Mouse (Mus musculus) liver, embryonic 16.5 days (tissue): ENCODE results near the gene Gpr162. TPM values are rescaled to one million over a fixed set of nuclear protein-coding genes. Genes with fewer than 3 reads are reported as not detected.
"Not testable (repeated sequence)": the region's sequence is repeated elsewhere in the genome, so short reads cannot be mapped to it uniquely, and the experiment has no call there.

ENCODE experiments used
- ATAC-seq: fragments of 200-750 bp; cut with Nextera tagmentation; 2 replicates; pipeline ENCODE4 v1.8.0; 2017; ENCODE audit warnings: low read depth, mild to moderate bottlenecking, moderate number of reproducible peaks, moderate library complexity
- H3K27ac ChIP-seq: fragments of 300-500 bp; sonication (generic); 2 replicates; pipeline ENCODE4 v1.5.1; 2014; ENCODE audit warnings: mild to moderate bottlenecking, low read length
- H3K27me3 ChIP-seq: fragments of 300-500 bp; sonication (generic); 2 replicates; pipeline ENCODE4 v1.6.1; 2014; ENCODE audit warnings: low read depth, low read length, mixed read lengths; ENCODE audit not compliant: control insufficient read depth, insufficient read depth
- H3K36me3 ChIP-seq: fragments of 300-500 bp; sonication (generic); 2 replicates; pipeline ENCODE4 v1.6.1; 2014; ENCODE audit warnings: mild to moderate bottlenecking; ENCODE audit not compliant: control insufficient read depth, insufficient read depth
- H3K4me1 ChIP-seq: fragments of 300-500 bp; sonication (generic); 2 replicates; pipeline ENCODE4 v1.6.1; 2014; ENCODE audit warnings: low read depth, low read length, mixed read lengths; ENCODE audit not compliant: control insufficient read depth
- H3K4me2 ChIP-seq: fragments of 300-500 bp; sonication (generic); 2 replicates; pipeline ENCODE4 v1.6.1; 2014; ENCODE audit warnings: low read depth, low read length, mixed read lengths
- H3K4me3 ChIP-seq: fragments of 300-500 bp; sonication (generic); 2 replicates; pipeline ENCODE4 v1.5.1; 2014; ENCODE audit warnings: low read depth, mild to moderate bottlenecking, low read length
- H3K9ac ChIP-seq: fragments of 300-500 bp; sonication (generic); 2 replicates; pipeline ENCODE4 v1.6.1; 2014; ENCODE audit warnings: low read depth, low read length
- H3K9me3 ChIP-seq: fragments of 300-500 bp; sonication (generic); replicated peaks from 2 replicates; pipeline ENCODE4 v1.6.1; 2016; ENCODE audit warnings: low read length; ENCODE audit not compliant: control insufficient read depth
- WGBS: fragments of 180-500 bp; shearing (Covaris S2); extraction: QIAGEN DNeasy Blood & Tissue Kit; methylation state at CpG from one replicate; pipeline ENCODE4 v1.1.7; 2014; ENCODE audit not compliant: insufficient replicate concordance; 5-methylcytosine and 5-hydroxymethylcytosine counted together
- polyA plus RNA-seq: library from polyadenylated mRNA; unstranded; fragments of >200 nt; fragmentation: Nextera tagmentation; extraction: Ambion mirVana; gene quantifications from 2 replicates; pipeline ENCODE4 v1.2.1, GENCODE M21; 2015

Gpr162 gene
- polyA plus RNA-seq, 1 experiment from 2014 or later: 0.02 TPM

DNA sequence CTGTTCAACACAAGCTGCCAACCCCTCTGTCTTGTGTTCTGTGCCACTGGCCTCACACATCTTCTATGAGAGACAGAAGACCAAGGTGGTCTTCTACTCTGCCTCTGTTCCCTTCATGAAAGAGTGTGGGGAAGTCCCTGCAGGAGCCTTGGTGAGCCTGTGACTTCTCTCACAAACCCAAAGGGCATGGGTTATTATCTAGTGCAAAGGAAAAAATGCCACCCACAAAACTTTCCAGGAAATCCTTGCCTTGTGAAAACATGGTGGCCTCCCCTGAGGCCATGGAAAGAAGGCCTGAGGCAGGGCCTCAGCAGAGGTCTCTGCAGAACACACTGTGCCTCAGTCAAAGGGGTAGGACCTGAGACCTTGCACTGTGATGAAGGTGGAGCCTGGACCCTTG lies 38.1 kb upstream of the Gpr162 start:
- no peak for ATAC-seq
- no peak overlapping the region for H3K27ac ChIP-seq
- no peaks in the 10 kb centered on the region for H3K9me3 ChIP-seq
- no peaks in the 10 kb centered on the region for H3K27me3 ChIP-seq
- no peak overlapping the region for H3K9ac ChIP-seq
- no peak overlapping the region for H3K4me2 ChIP-seq
- no peaks in the 10 kb centered on the region for H3K36me3 ChIP-seq
- no peak overlapping the region for H3K4me3 ChIP-seq
- H3K4me1 ChIP-seq: no peaks in the 10 kb centered on the region; the same call in none of the 2 replicates

DNA sequence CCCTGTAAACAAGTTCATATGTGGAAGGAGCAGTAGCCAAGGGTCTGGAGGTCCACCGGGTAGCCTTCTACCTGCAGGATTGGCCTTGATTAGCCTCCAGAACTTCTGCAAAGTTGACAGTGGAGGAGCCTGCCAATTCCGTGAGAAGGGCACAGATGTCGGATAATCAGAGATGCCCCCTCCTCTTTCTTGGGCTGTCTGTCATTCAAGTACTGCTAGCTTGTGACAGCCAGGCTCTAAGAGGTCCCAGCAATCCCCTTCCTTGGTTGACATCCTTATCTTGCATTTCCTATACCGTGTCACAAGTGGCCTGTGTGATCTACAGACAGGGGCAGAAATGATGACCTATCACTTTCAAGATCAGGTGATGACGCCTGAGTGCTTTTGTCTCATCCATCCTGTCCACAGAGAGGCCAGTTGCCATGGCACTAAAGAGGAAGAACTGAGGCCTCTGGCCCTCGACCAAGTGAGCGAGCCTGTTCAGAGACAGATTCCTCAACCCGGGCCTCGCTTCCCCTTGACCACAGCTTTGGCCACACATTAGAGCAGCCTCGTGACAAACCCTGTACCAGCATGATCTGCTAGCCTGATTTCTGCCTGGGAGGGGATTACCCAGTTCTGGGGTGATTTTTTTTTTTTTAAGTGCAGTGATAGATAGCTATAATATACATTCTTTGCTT lies 37.2 kb upstream of the Gpr162 start:
- Histone ChIP-seq H3K27ac (no peak overlapping the region), H3K9me3 (no peaks in the 10 kb centered on the region), H3K4me1 (no peaks in the 10 kb centered on the region; the same call in none of the 2 replicates), H3K4me3 (no peak overlapping the region), H3K4me2 (no peak overlapping the region), H3K9ac (no peak overlapping the region), H3K36me3 (no peaks in the 10 kb centered on the region), H3K27me3 (no peaks in the 10 kb centered on the region)
- ATAC-seq: no peak
- 27% methylated on average over 10 of the region's 10 CpGs for WGBS

DNA sequence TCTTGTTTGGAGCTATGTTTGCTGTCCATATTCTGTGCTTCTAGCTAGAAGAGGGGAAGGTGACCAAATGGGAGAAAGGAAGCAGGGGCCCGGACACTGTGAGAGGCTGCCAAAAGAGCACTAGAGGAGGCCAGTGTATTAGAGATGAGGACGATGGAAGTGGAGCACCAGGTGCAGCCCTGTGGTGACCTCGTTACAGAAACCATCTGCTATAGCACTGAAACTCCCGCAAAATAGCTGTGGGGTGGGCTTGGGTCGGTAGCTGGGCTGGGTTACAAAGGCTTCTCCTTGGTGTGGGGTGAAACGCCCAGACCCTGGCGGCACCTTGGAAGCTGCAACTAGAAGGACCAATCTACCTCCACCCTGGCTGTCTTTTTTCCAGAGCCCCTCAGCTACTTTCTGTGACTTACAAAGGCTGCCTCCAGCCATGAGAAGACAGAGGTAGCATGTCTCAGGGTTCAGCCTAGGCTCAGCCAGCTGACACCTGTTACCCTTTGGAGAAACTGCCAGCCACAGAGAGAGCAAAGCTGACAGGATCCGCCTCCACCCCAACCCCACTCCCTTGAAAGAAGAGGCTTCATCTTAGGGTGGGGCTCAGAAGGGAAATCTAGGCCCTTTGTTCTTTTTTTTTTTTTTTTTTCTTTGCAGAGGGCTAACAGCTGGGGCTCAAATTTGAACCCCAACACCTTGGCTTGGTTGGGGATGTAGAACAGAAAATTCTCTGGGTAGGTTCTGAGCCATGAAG lies 36.4 kb upstream of the Gpr162 start:
- no peak for ATAC-seq

DNA sequence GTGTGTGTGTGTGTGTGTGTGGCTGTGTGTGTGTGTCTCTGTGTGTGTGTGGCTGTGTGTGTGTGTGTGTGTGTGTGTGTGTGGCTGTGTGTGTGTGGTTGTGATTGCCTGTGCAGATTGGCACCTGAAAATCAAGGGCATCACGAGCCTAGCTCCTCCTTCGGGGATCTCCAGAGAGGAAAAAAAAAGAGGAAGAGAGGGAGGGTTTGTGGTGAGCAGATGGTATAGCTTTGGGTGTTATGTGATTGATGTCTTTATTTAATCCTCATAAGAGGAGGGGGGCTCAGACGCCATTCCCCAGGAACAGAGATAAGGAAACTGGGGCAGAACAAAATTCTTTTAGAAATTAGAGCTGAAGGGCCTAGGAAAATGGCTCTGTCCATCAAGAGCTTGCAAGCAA lies 34.6 kb upstream of the Gpr162 start:
- WGBS: 17% methylated on average over 3 of the region's 3 CpGs
- no peaks in the 10 kb centered on the region for H3K9me3 ChIP-seq
- no peak overlapping the region for H3K27ac ChIP-seq
- H3K4me1 ChIP-seq: no peaks in the 10 kb centered on the region
- H3K36me3 ChIP-seq: no peaks in the 10 kb centered on the region
- H3K4me2 ChIP-seq: no peak overlapping the region
- H3K4me3 ChIP-seq: no peak overlapping the region
- H3K9ac ChIP-seq: no peak overlapping the region
- H3K27me3 ChIP-seq: no peaks in the 10 kb centered on the region
- ATAC-seq: no peak

More for the DNA sequence above, 36.4 kb upstream of the Gpr162 start:
- Histone ChIP-seq H3K4me2 (no peak overlapping the region), H3K36me3 (no peaks in the 10 kb centered on the region), H3K9ac (no peak overlapping the region), H3K9me3 (no peaks in the 10 kb centered on the region), H3K27ac (no peak overlapping the region), H3K27me3 (no peaks in the 10 kb centered on the region), H3K4me3 (no peak overlapping the region), H3K4me1 (no peaks in the 10 kb centered on the region; the same call in none of the 2 replicates)
- 64% methylated on average over 8 of the region's 8 CpGs for WGBS

DNA sequence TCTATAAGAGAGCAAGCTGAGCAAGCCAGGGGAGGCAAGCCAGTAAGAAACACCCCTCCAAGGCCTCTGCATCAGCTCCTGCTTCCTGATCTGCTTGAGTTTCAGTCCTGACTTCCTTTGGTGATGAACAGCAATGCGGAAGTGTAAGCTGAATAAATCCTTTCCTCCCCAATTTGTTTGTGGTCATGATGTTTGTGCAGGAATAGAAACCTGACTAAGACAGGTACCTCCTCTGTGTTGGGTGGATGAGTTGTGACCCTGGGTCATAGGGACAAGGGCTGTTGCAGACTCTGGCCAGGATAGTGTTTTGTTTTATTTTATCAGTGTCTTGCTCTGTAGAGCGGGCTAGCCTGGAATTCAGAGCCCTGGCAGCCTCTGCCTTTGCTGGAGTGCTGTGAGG lies 30.3 kb upstream of the Gpr162 start:
- not testable (repeated sequence) for H3K36me3 ChIP-seq, H3K4me3 ChIP-seq, ATAC-seq, H3K4me2 ChIP-seq, H3K27me3 ChIP-seq, H3K27ac ChIP-seq, H3K9ac ChIP-seq, H3K9me3 ChIP-seq, H3K4me1 ChIP-seq
- 63% methylated on average over 2 of the region's 2 CpGs for WGBS

DNA sequence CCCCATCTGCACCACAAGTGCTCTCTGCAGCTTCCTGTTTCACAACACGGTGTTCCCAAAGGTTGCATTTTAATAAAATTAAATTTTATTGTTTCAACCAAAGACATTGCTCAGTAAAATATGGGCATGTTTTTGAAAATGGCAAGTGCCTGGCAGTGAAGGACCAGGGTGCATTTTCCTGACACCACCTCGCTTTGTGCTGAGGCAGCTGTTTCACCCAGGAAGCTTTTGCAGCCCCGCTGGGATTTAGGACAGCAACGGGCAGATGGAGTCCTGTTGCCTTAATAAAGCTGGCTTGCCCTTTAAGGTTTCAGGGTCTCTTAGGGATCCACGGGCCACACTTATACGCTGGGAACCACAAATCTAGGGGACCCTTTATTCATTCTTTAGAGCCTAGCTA lies 27.2 kb upstream of the Gpr162 start:
- Histone ChIP-seq H3K4me2 (no peak overlapping the region), H3K4me1 (no peaks in the 10 kb centered on the region), H3K36me3 (no peaks in the 10 kb centered on the region), H3K9ac (no peak overlapping the region), H3K27ac (no peak overlapping the region), H3K4me3 (no peak overlapping the region), H3K27me3 (no peaks in the 10 kb centered on the region), H3K9me3 (no peaks in the 10 kb centered on the region)
- no peak for ATAC-seq
- 52% methylated on average over 6 of the region's 6 CpGs for WGBS

DNA sequence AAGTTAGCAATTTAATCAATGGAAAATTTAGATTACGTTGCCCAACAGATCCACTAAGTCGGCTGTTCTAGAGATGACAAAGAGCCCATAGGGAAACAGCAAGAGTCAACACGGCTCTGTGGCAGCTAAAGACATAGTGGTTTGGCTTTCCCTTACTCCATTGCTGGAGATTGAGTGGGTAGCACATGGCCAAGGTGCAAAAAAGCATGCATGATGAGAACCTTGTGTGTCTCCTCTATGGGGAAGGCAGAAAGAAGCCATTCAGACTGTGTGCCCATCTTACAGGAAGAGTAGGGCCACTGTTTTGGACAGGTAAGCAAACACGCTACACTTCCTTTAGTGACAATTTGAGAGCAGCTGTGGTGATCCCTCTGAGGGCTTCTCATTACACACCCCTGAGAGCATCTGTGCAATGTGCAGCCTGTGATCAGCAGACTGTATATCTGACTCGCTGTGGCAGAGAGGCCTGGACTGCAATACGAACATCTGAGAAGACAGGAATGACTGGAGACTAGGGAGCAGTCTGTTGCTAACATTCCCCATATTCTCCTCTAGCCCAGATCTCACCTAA lies 24.9 kb upstream of the Gpr162 start:
- H3K9ac ChIP-seq: no peak overlapping the region
- H3K36me3 ChIP-seq: no peaks in the 10 kb centered on the region
- H3K4me2 ChIP-seq: no peak overlapping the region
- 62% methylated on average over 6 of the region's 6 CpGs for WGBS
- no peaks in the 10 kb centered on the region for H3K27me3 ChIP-seq
- no peak overlapping the region for H3K27ac ChIP-seq
- ATAC-seq: no peak
- H3K4me3 ChIP-seq: no peak overlapping the region
- no peaks in the 10 kb centered on the region for H3K9me3 ChIP-seq
- H3K4me1 ChIP-seq: no peaks in the 10 kb centered on the region

DNA sequence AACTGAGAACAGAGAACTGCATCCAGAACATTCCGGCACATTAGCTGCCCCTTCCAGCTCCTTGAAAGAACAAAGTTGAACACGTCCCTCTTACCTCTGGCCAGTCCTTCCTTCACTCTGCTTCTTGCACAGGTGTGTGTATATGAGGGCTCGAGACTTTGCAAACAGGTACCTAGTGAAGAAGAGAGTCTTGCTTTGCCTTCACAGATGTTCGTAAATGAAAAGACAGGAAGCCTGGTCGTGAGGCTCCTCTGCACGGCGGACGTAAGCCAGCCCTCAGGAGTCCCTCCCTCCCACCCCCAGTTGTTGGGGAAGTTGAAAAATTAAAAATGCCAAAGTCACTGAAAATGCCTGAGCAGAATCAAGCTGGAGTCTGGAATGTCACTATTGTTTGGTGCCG lies 24.2 kb upstream of the Gpr162 start, which contains the start of gene Cd4:
Gene Cd4, minus strand, starts transcription at position 236 of the 400 bp plus-strand sequence.
- Histone ChIP-seq H3K9me3 (no peaks in the 10 kb centered on the region), H3K27me3 (no peaks in the 10 kb centered on the region), H3K36me3 (no peaks in the 10 kb centered on the region), H3K4me2 (no peak within 1 kb of the TSS), H3K27ac (no peak within 1 kb of the TSS), H3K9ac (no peak within 1 kb of the TSS), H3K4me1 (no peaks in the 10 kb centered on the region), H3K4me3 (no peak within 1 kb of the TSS)
- WGBS: 54% methylated on average over 9 of the region's 9 CpGs
- no peak for ATAC-seq

DNA sequence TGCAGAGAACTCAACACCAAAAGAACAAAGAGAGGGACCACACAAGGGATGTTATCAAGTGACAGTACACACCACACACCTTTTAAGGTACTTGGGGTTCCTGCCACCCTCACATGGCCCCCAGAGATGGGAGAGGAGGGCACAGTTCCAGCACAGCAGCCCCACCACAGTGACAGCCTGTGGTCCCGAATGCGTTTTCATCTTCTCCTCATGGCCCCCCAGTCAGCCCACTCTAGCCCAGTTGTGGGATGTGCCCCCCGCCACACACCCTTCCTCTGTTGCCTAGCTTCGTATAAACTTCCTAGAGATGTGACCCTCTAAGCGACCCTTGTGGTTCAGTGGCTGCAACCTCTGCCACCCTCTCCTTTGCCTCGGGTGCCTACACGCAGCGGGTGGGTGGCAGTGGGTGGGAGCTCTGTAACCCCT lies 22.2 kb upstream of the Gpr162 start:
- ATAC-seq: no peak
- H3K4me3 ChIP-seq: no peak overlapping the region
- no peaks in the 10 kb centered on the region for H3K27me3 ChIP-seq
- H3K36me3 ChIP-seq: no peaks in the 10 kb centered on the region
- H3K9ac ChIP-seq: no peak overlapping the region
- no peak overlapping the region for H3K27ac ChIP-seq
- H3K9me3 ChIP-seq: no peaks in the 10 kb centered on the region
- 68% methylated on average over 8 of the region's 8 CpGs for WGBS
- no peak overlapping the region for H3K4me2 ChIP-seq
- H3K4me1 ChIP-seq: no peaks in the 10 kb centered on the region
